ENCODE assay signal across 9 mouse cellular contexts in genomic region chr14:41127997-41128396, GRCm38 (mm10). TPM values are rescaled to one million over a fixed set of nuclear protein-coding genes. Genes with fewer than 3 reads are reported as not detected.
DNase-seq lines count a peak whose midpoint lies in the region; ATAC-seq and TF ChIP-seq lines count a peak whose summit lies in the region.
"Had no signal": no experiment of that assay in that cellular context is flagged by ENCODE, and none has a peak within 500 bp of the region (broad histone marks: within the 10 kb centered on the region; RNA-seq: fewer than 3 reads in every experiment).

No protein-coding gene starts in this region.

- no peak overlapping the region for H3K9ac ChIP-seq in midbrain, embryonic 13.5 days (replicated peaks)
- H3K9ac ChIP-seq: embryonic facial prominence, embryonic 13.5 days had no signal

- no peak overlapping the region for H3K4me3 ChIP-seq in midbrain, embryonic 10.5 days
- H3K4me3 ChIP-seq in midbrain, embryonic 13.5 days (replicated peaks): no peak overlapping the region
- no peak overlapping the region for H3K4me3 ChIP-seq in kidney, adult 2 months (ENCODE audit: insufficient read depth, low read depth, low read length)
- H3K4me3 ChIP-seq: embryonic facial prominence, embryonic 13.5 days had no signal

- no peak overlapping the region for H3K4me2 ChIP-seq in midbrain, embryonic 13.5 days (replicated peaks)
- H3K4me2 ChIP-seq: embryonic facial prominence, embryonic 13.5 days had no signal

- H3K9me3 ChIP-seq in midbrain, embryonic 10.5 days (replicated peaks): no peaks in the 10 kb centered on the region
- no peaks in the 10 kb centered on the region for H3K9me3 ChIP-seq in midbrain, embryonic 13.5 days
- H3K9me3 ChIP-seq: embryonic facial prominence, embryonic 13.5 days had no signal

- no peak for ATAC-seq in midbrain, embryonic 13.5 days

- DNase-seq in midbrain, embryonic 10.5 days (ENCODE audit: low spot score): peak; percentile 36
- peak; percentile 65 for DNase-seq in embryo, embryonic 10.5 days (ENCODE audit: low spot score)
- peak; percentile 48 for DNase-seq in kidney, adult 2 months
- peak; percentile 40 for DNase-seq in lung, postnatal 10 days
- DNase-seq in thymus, adult 18-20 months: no peak
- DNase-seq in urinary bladder, adult 2 months (ENCODE audit: low spot score): no peak

- no peak for TF ChIP-seq POLR2A in kidney, adult 2 months (IDR thresholded peaks at IDR 0.05; ENCODE audit: low read depth, low read length)

- H3K27me3 ChIP-seq in midbrain, embryonic 10.5 days (ENCODE audit: low read depth, poor library complexity, severe bottlenecking): no peaks in the 10 kb centered on the region
- no peaks in the 10 kb centered on the region for H3K27me3 ChIP-seq in midbrain, embryonic 13.5 days
- H3K27me3 ChIP-seq in kidney, adult 2 months (replicated peaks; ENCODE audit: control insufficient read depth, insufficient read depth, low read length): no peaks in the 10 kb centered on the region
- H3K27me3 ChIP-seq: embryonic facial prominence, embryonic 13.5 days had no signal

- no peaks in the 10 kb centered on the region for H3K36me3 ChIP-seq in midbrain, embryonic 10.5 days
- no peaks in the 10 kb centered on the region for H3K36me3 ChIP-seq in midbrain, embryonic 13.5 days
- no peaks in the 10 kb centered on the region for H3K36me3 ChIP-seq in kidney, adult 2 months (ENCODE audit: control insufficient read depth, insufficient read depth, low read length)
- H3K36me3 ChIP-seq: embryonic facial prominence, embryonic 13.5 days had no signal

- H3K4me1 ChIP-seq in midbrain, embryonic 10.5 days: no peaks in the 10 kb centered on the region
- H3K4me1 ChIP-seq in midbrain, embryonic 13.5 days (replicated peaks): no peaks in the 10 kb centered on the region
- H3K4me1 ChIP-seq in kidney, adult 2 months (ENCODE audit: control insufficient read depth, insufficient read depth, low read length): no peaks in the 10 kb centered on the region
- H3K4me1 ChIP-seq: embryonic facial prominence, embryonic 13.5 days had no signal

- no peak overlapping the region for H3K27ac ChIP-seq in midbrain, embryonic 10.5 days (replicated peaks)
- no peak overlapping the region for H3K27ac ChIP-seq in midbrain, embryonic 13.5 days
- H3K27ac ChIP-seq in kidney, adult 2 months (ENCODE audit: insufficient read depth, low read depth, low read length): no peak overlapping the region
- H3K27ac ChIP-seq: embryonic facial prominence, embryonic 13.5 days had no signal

- TF ChIP-seq CTCF in kidney, adult 2 months (conservative IDR thresholded peaks at IDR 0.05; ENCODE audit: insufficient read depth, insufficient read length, low read depth, low read length): peak; percentile 53

- WGBS in midbrain, embryonic 10.5 days: 24% methylated on average over 4 of the region's 4 CpGs
- 21% methylated on average over 4 of the region's 4 CpGs for WGBS in midbrain, embryonic 13.5 days
- WGBS in kidney, adult 2 months: 16% methylated on average over 4 of the region's 4 CpGs

RNA-seq across cellular contexts. Expression of gene Sftpa1, which starts 3.6 kb away (rescaled TPM):
- not detected in 2 replicates for polyA plus RNA-seq in midbrain, embryonic 10.5 days (2016; fragmentation: Nextera tagmentation; extraction: Ambion mirVana)
- polyA plus RNA-seq in midbrain, embryonic 13.5 days (2015; fragmentation: Nextera tagmentation; extraction: Ambion mirVana): not detected in 2 replicates
- not detected in 2 replicates for polyA plus RNA-seq in kidney, adult 2 months (2012; rRNA removed)
- polyA plus RNA-seq in urinary bladder, adult 2 months (2012; rRNA removed): not detected in 2 replicates
- polyA plus RNA-seq: embryonic facial prominence, embryonic 13.5 days; small intestine, adult 2 months had no signal

RNA-seq across cellular contexts. Expression of gene Mat1a, which starts 23.2 kb away (rescaled TPM):
- polyA plus RNA-seq in midbrain, embryonic 10.5 days (2016; fragmentation: Nextera tagmentation; extraction: Ambion mirVana): not detected in 2 replicates
- polyA plus RNA-seq in midbrain, embryonic 13.5 days (2015; fragmentation: Nextera tagmentation; extraction: Ambion mirVana): not detected in 2 replicates
- polyA plus RNA-seq in kidney, adult 2 months (2012; rRNA removed): 0.03 and 0.05 TPM in 2 replicates
- polyA plus RNA-seq in urinary bladder, adult 2 months (2012; rRNA removed): not detected in 2 replicates
- polyA plus RNA-seq: embryonic facial prominence, embryonic 13.5 days; small intestine, adult 2 months had no signal

RNA-seq across cellular contexts. Expression of gene Mbl1, which starts 23.3 kb away (rescaled TPM):
- not detected in 2 replicates for polyA plus RNA-seq in midbrain, embryonic 10.5 days (2016; fragmentation: Nextera tagmentation; extraction: Ambion mirVana)
- not detected in 2 replicates for polyA plus RNA-seq in midbrain, embryonic 13.5 days (2015; fragmentation: Nextera tagmentation; extraction: Ambion mirVana)
- polyA plus RNA-seq in kidney, adult 2 months (2012; rRNA removed): 1.2 TPM in 2 replicates
- polyA plus RNA-seq in urinary bladder, adult 2 months (2012; rRNA removed): not detected in 2 replicates
- polyA plus RNA-seq: embryonic facial prominence, embryonic 13.5 days; small intestine, adult 2 months had no signal

RNA-seq across cellular contexts. Expression of gene Dydc1, which starts 55.3 kb away (rescaled TPM):
- polyA plus RNA-seq in midbrain, embryonic 10.5 days (2016; fragmentation: Nextera tagmentation; extraction: Ambion mirVana): not detected in 2 replicates
- not detected in 2 replicates for polyA plus RNA-seq in midbrain, embryonic 13.5 days (2015; fragmentation: Nextera tagmentation; extraction: Ambion mirVana)
- polyA plus RNA-seq in kidney, adult 2 months (2012; rRNA removed): not detected in 2 replicates
- not detected in 2 replicates for polyA plus RNA-seq in urinary bladder, adult 2 months (2012; rRNA removed)
- polyA plus RNA-seq: embryonic facial prominence, embryonic 13.5 days; small intestine, adult 2 months had no signal

RNA-seq across cellular contexts. Expression of gene Sftpd, which starts 57.0 kb away (rescaled TPM):
- not detected in 2 replicates for polyA plus RNA-seq in midbrain, embryonic 10.5 days (2016; fragmentation: Nextera tagmentation; extraction: Ambion mirVana)
- polyA plus RNA-seq in midbrain, embryonic 13.5 days (2015; fragmentation: Nextera tagmentation; extraction: Ambion mirVana): not detected in 2 replicates
- not detected in 2 replicates for polyA plus RNA-seq in kidney, adult 2 months (2012; rRNA removed)
- polyA plus RNA-seq in urinary bladder, adult 2 months (2012; rRNA removed): not detected in 2 replicates
- polyA plus RNA-seq: embryonic facial prominence, embryonic 13.5 days; small intestine, adult 2 months had no signal

Comparison
In these comparisons a context has a peak if more than half of its experiments do, and no peak if none do; other contexts are left out.
1. DNase-seq: peak in midbrain, embryonic 10.5 days (single experiment), embryo, embryonic 10.5 days (single experiment), kidney, adult 2 months (single experiment) and lung, postnatal 10 days (single experiment); none in thymus, adult 18-20 months (0 of 2) and urinary bladder, adult 2 months (single experiment).